Mouse (Mus musculus) forebrain, embryonic 16.5 days (tissue): ENCODE data around the gene B3gntl1. TPM values are rescaled to one million over a fixed set of nuclear protein-coding genes. Genes with fewer than 3 reads are reported as not detected.

Experiments used
- ATAC-seq: fragments of 200-750 bp; cut with Nextera tagmentation; 2 replicates; pipeline ENCODE4 v1.8.0; 2017; ENCODE audit warnings: mild to moderate bottlenecking, moderate library complexity
- H3K27ac ChIP-seq: fragments of 300-500 bp; sonication (generic); 2 replicates; pipeline ENCODE4 v1.5.1; 2014; ENCODE audit warnings: low read length, control low read depth
- H3K27me3 ChIP-seq: fragments of 300-500 bp; sonication (generic); replicated peaks from 2 replicates; pipeline ENCODE4 v1.6.1; 2014; ENCODE audit warnings: low read length; ENCODE audit not compliant: control insufficient read depth, insufficient read depth
- H3K36me3 ChIP-seq: fragments of 300-500 bp; sonication (generic); 2 replicates; pipeline ENCODE4 v1.6.1; 2014; ENCODE audit not compliant: control insufficient read depth, insufficient read depth
- H3K4me1 ChIP-seq: fragments of 300-500 bp; sonication (generic); replicated peaks from 2 replicates; pipeline ENCODE4 v1.6.1; 2014; ENCODE audit warnings: low read length; ENCODE audit not compliant: control insufficient read depth, insufficient read depth
- H3K4me2 ChIP-seq: fragments of 300-500 bp; sonication (generic); 2 replicates; pipeline ENCODE4 v1.6.1; 2014; ENCODE audit warnings: mild to moderate bottlenecking, low read length, control low read depth
- H3K4me3 ChIP-seq: fragments of 300-500 bp; sonication (generic); replicated peaks from 2 replicates; pipeline ENCODE4 v1.5.1; 2014; ENCODE audit warnings: mild to moderate bottlenecking, low read length, control low read depth
- H3K9ac ChIP-seq: fragments of 300-500 bp; sonication (generic); replicated peaks from 2 replicates; pipeline ENCODE4 v1.6.1; 2014; ENCODE audit warnings: low read depth, low read length, control low read depth
- H3K9me3 ChIP-seq: fragments of 300-500 bp; sonication (generic); 2 replicates; pipeline ENCODE4 v1.6.1; 2016; ENCODE audit warnings: low read length; ENCODE audit not compliant: control insufficient read depth
- WGBS: fragments of 180-500 bp; shearing (Covaris S2); extraction: QIAGEN DNeasy Blood & Tissue Kit; methylation state at CpG from one replicate; pipeline ENCODE4 v1.1.7; 2014; 5-methylcytosine and 5-hydroxymethylcytosine counted together
- polyA plus RNA-seq: library from polyadenylated mRNA; unstranded; fragments of >200 nt; fragmentation: Nextera tagmentation; extraction: Ambion mirVana; gene quantifications from 2 replicates; pipeline ENCODE4 v1.2.1, GENCODE M21; 2015

Gene B3gntl1
- polyA plus RNA-seq, 1 experiment from 2014 or later, result 7.4 TPM

DNA sequence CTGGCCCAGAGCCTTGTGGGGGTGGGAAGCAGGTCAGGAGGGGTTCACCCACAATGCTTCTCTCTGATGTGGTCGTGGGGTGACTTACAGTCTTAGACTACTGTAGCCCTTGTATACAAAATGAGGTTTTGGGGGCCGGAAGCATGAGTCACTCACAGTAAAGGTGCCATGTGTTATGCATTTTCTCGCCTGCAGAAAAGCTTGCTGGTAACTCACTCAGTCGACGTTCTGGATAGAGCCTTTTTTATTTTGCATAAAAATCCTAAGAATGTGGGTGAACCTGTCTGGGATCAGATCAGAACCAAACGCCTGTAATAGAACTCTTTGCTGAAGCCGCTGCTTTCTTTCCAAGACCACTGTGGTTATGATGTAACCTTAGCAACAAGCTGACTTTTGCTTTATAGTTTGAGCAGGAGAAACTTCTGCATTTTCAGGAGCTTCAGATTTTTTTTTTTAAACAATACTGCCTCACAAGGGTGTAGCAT lies 33.6 kb upstream of the B3gntl1 start:
- Histone ChIP-seq H3K27ac (no peak overlapping the region), H3K4me1 (peaks cover 22% of the 10 kb centered on the region), H3K4me2 (no peak overlapping the region), H3K9me3 (no peaks in the 10 kb centered on the region), H3K4me3 (no peak overlapping the region), H3K27me3 (peaks cover 8% of the 10 kb centered on the region), H3K9ac (no peak overlapping the region), H3K36me3 (no peaks in the 10 kb centered on the region)
- ATAC-seq, result no peak
- WGBS, result 43% methylated on average over 7 of the region's 7 CpGs

DNA sequence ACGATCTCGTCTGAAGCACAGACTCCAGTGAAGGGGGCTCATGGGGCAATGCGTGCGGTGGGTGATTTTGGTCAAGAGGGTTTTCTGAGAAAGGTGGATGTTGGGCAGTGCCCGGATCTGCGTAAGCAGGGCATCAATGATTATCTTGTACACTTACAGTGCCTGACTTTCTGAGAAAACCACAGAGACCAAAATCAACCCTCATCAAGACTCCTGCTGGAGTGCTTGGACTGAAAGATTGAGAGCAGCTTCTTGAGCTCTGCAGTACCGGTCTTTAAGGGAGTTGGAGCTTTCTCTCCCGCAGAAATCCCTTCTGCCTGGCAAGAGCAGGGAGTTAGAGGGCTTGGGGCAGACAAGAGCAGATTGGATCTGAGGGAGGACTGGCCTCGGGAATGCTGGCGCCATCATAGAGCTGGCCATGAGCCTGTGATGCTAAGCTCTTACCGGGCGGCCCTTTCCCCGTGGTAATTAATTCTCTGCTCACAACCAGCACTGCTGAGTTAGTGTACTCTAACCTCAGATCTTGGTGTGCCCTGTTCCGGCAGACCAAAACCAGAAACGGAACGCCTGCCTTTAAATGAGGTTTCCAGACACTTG lies 30.8 kb upstream of the B3gntl1 start:
- peak overlapping the region; percentile 66; the same call in 1 of the 2 replicates for H3K9ac ChIP-seq
- H3K9me3 ChIP-seq, result no peaks in the 10 kb centered on the region
- H3K4me2 ChIP-seq, result peak overlapping the region; percentile 98
- peaks cover 8% of the 10 kb centered on the region for H3K27me3 ChIP-seq
- no peak overlapping the region for H3K27ac ChIP-seq
- ATAC-seq, result no peak
- no peaks in the 10 kb centered on the region for H3K36me3 ChIP-seq
- WGBS, result 13% methylated on average over 16 of the region's 16 CpGs
- H3K4me1 ChIP-seq, result peaks cover 22% of the 10 kb centered on the region
- H3K4me3 ChIP-seq, result peak overlapping the region; percentile 71

DNA sequence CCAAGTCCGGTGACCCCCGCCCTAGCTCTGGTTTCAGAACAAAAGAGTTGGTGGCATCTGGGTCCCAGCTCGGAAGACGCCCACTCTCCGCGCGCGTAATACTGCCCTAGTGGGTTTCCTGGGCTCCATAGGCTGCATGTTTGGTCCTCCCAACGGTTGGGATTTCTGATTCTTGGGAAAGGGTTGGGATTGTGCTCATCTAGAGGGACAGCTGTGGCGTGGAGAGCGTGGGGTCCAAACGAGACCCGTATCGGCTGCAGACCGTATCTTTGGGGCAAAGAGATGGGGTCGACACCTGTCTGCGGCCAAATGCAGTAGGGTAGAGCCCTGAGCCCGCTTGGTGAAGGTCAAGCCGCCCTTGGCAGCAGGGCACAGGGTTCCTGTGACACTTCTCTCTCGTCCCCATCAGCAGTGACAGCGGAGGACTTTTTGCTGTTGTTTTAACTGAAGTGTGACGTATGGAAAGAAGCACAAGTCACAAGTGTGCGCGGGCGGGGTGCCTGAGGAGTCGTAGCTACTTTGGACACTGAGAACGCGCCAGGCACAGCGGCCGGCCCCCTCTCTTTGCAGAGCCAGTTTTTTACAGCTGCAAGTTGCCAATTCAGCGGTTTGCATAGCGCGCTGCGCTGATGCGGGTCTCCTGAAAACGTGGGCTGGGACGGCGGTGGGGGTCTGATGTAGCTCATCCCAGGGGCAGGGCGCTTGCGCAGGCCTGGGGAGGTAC lies 30.1 kb upstream of the B3gntl1 start:
- H3K4me2 ChIP-seq, result peak overlapping the region; percentile 98
- H3K4me1 ChIP-seq, result peaks cover 22% of the 10 kb centered on the region
- WGBS, result under 1% methylated on average over 40 of the region's 40 CpGs
- H3K9me3 ChIP-seq, result no peaks in the 10 kb centered on the region
- H3K9ac ChIP-seq, result peak overlapping the region; percentile 66
- no peaks in the 10 kb centered on the region for H3K36me3 ChIP-seq
- peak overlapping the region; percentile 71 for H3K4me3 ChIP-seq
- peaks cover 8% of the 10 kb centered on the region for H3K27me3 ChIP-seq
- H3K27ac ChIP-seq, result no peak overlapping the region
- peak; percentile 54 for ATAC-seq

DNA sequence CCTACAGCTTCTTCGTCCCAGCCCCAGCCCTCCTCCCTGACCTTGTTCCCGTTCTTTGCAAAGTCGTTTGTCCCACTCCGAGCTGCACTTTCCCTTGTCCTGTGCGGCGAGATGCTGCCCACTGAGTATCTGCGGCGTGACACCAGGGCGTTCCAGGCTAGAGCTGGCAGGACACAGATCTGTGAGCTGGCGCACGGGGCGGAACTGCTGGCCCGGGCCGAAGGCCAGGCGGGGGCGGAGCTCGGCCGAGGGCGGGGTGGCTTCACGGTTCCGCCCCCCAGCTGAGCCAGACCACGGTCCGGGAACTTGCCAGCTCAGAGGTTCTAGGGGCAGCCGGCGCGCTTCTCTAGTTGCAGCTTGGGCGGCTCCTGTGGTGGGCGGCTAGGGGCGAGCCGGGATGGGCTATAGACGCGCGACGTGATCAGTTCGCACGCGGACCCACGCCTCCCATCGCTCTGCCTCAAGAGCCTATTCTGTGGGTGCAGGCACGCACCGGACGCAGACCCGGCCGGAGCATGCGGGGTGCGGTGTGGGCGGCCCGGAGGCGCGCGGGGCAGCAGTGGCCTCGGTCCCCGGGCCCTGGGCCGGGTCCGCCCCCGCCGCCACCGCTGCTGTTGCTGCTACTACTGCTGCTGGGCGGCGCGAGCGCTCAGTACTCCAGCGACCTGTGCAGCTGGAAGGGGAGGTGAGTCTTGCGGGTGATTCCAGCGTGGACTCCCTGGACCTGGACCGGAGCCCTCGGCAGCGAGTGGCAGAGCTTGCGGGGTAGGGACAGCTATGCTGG lies 29.4 kb upstream of the B3gntl1 start:
- Histone ChIP-seq H3K4me2 (peak overlapping the region; percentile 98), H3K27me3 (peaks cover 8% of the 10 kb centered on the region), H3K27ac (no peak overlapping the region)

DNA sequence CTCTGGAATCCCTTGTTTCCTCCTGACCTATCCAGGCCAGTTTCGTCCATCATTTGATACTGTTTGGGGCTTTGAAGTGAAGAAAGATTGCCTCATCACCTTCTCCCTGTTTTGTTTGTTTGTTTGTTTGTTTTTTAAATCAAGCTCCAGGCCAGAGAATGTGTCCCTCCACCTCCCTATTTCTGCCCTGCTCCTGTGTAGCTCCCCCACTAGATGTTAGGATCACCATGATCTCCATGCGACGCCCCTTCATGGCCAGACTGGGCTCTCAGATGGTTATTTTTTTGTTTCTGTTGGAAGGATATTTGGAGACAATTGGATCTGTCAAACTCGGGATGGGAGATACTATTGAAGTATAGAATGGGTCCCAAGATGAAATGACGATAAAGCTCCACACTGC lies 28.3 kb upstream of the B3gntl1 start, which contains the start of gene Metrnl:
Metrnl (plus strand) TSS at position 301 of the 400 bp plus-strand sequence.
- peaks cover 22% of the 10 kb centered on the region for H3K4me1 ChIP-seq
- no peak for ATAC-seq
- peaks cover 8% of the 10 kb centered on the region for H3K27me3 ChIP-seq
- 86% methylated on average over 5 of the region's 5 CpGs for WGBS
- H3K36me3 ChIP-seq, result no peaks in the 10 kb centered on the region
- peak within 1 kb of the TSS; percentile 98 for H3K4me2 ChIP-seq
- peak within 1 kb of the TSS; percentile 66 for H3K9ac ChIP-seq
- H3K9me3 ChIP-seq, result no peaks in the 10 kb centered on the region
- no peak within 1 kb of the TSS for H3K27ac ChIP-seq
- peak within 1 kb of the TSS; percentile 71 for H3K4me3 ChIP-seq

More for the DNA sequence above, 29.4 kb upstream of the B3gntl1 start:
- Histone ChIP-seq H3K36me3 (no peaks in the 10 kb centered on the region), H3K4me1 (peaks cover 22% of the 10 kb centered on the region), H3K9me3 (no peaks in the 10 kb centered on the region), H3K4me3 (peak overlapping the region; percentile 71), H3K9ac (peak overlapping the region; percentile 66)
- WGBS, result under 1% methylated on average over 68 of the region's 69 CpGs
- peak; percentile 86 for ATAC-seq

DNA sequence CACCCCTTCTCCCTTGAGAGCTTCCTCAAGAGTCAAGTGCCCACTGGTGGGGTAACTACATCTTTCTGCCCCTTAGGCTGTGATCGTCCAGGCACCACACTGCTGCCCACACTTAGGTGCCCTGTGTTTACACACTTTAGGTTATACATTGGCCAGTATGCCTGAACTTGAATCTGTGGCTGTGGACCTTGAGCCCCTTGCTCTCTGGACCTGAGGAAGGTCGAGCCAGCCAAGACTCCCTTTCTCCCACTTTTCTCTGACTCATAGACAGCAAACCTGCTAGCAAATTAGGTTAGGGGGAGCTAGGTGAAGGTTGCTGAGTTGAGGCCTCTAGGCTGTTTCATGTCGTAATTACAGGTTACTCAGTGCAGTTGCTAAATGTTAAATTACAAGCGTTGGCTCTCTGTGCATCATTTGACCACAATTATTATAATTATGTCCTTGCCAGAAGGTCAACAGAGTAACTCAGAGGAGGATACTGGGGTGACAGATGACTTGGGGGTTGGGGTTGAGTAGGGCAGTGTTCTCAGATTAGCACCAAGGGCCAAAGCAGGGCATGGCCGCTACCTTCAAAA lies 25.5 kb upstream of the B3gntl1 start:
- H3K36me3 ChIP-seq, result no peaks in the 10 kb centered on the region
- H3K9me3 ChIP-seq, result no peaks in the 10 kb centered on the region
- peaks cover 16% of the 10 kb centered on the region for H3K4me1 ChIP-seq
- no peak overlapping the region for H3K4me3 ChIP-seq
- ATAC-seq, result no peak
- H3K9ac ChIP-seq, result no peak overlapping the region
- H3K27me3 ChIP-seq, result no peaks in the 10 kb centered on the region; the same call in none of the 2 replicates
- no peak overlapping the region for H3K27ac ChIP-seq
- WGBS, result 81% methylated on average over 5 of the region's 5 CpGs
- H3K4me2 ChIP-seq, result no peak overlapping the region

DNA sequence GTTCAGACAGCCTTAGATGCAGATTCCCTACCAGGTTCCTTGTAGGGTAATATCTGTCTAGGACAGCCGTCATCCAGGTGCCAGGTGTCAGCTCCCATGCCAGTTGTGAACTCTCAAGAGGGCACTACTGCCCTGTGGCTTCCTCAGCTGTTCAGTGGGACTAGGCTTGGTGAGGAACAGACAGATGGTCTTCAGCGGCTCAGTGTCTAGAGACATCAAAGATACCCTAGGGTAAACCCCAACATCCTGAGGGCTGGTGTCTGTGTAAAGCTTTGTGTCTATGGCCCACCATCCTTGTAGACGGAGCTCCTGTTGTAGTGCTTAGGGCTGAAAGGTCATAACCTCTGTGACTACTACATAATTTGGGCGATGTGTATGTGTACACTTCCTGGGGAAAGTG lies 24.3 kb upstream of the B3gntl1 start:
- Histone ChIP-seq H3K4me2 (no peak overlapping the region), H3K9ac (no peak overlapping the region), H3K36me3 (no peaks in the 10 kb centered on the region), H3K9me3 (no peaks in the 10 kb centered on the region), H3K27ac (no peak overlapping the region), H3K27me3 (no peaks in the 10 kb centered on the region; the same call in 1 of the 2 replicates), H3K4me3 (no peak overlapping the region), H3K4me1 (peaks cover 5% of the 10 kb centered on the region; the same call in 1 of the 2 replicates)
- WGBS, result 89% methylated on average over 4 of the region's 4 CpGs
- no peak for ATAC-seq

DNA sequence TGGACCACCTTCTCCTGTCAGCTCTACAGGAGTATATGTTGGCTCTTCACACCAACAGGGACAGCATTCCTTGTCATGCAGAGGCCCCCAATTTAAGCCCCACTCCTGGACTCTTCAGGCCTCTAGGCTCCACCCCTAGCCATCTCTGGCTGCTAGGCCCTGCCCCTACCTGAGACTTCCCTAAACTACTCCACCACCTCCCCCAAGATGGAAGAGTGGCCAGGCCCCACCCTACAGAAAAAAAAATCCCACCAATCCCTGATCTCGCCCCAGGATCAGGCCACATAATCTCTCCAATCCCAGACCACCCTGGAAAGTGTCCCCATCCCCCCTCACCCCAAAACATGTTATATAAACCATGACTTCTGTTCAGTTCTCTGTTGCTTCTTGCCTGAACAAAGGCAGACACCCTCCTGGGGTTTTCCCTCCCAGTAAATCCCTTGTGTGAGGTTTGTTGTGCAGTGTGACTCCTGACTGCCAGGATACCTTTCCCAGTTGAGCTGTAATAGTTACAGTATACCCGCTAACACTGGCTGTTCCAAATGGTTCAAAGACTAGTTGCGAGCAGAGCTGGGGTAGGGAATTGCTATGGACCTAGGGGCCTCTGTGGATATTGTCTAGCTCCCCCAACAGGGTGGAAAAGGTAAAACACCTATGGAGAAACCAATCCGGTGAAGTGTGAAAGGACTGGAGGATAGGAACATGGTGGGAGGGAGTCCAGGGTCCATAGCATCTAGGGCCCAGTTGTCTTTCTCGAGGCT lies 22.5 kb upstream of the B3gntl1 start:
- no peak overlapping the region for H3K4me2 ChIP-seq
- no peaks in the 10 kb centered on the region for H3K36me3 ChIP-seq
- no peak overlapping the region for H3K4me3 ChIP-seq
- H3K9ac ChIP-seq, result no peak overlapping the region
- no peaks in the 10 kb centered on the region for H3K9me3 ChIP-seq
- no peaks in the 10 kb centered on the region; the same call in 1 of the 2 replicates for H3K27me3 ChIP-seq
- H3K4me1 ChIP-seq, result no peaks in the 10 kb centered on the region
- no peak for ATAC-seq
- WGBS, result 78% methylated on average over 5 of the region's 5 CpGs
- no peak overlapping the region for H3K27ac ChIP-seq
